Mouse (Mus musculus) frontal cortex, adult 2 months (tissue): ENCODE measurements at regions not wholly inside any gene's neighbourhood (a gene's known extent, or its start where the extent isn't known, plus 50 kb on each side); places are given as distances from the start of the nearest gene placed in this dataset.

Source experiments
- DNase-seq, 2 experiments: peaks; one replicate each; pipeline ENCODE4 v3.0.0; 2022; ENCODE audit warnings: low spot score in 1 of 2; ENCODE audit errors: extremely low spot score in 1 of 2

DNA sequence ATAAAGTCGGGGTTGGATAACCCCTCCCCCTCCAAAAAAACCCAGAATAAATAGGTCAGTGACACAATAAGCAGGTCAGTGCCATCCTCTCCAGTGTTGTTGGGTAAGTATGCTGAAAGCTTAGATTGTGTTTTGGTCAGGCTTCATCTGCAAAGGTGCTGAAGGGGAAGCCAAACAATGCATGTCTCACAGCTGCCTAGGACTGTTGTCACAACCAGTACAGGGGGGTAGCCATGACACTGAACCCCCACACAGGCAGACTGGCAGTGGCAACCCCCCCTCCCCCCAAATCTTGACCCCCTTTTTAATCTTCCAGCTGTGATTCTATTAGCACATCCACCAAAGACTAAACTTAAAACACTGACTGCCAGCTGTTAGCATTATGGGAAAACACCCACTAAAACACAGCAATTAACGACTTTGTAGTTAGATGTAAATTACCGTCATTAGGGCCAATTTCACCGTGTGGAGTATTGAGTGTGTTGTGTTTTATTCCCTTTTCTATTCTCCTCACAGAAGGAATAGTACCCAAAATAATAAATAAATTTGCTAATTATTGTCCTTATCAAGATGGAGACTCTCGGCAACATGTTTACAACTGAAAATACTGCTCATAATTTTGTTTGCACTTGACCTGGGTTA is 105.5 kb upstream of the Ufm1 start:
- DNase-seq: no peak

DNA sequence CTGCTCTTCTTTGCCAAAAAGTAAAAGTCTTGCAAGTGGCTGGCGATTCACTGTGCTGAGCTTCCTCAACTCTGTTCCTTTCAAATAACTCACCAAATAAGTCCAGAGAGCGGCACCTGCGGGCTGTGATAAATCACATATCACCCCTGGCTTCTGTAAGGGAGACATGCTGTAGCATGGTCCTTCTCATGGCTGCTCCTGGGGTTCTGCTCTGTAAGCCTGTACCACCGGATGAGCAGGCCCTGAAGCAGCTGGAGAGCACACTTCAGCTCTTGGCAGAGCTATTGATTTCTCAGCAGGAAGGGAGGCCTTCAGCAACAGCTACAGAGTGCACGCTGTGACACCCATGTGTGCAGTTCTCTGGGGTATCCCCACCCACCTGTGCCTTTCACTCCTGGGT is 101.5 kb upstream of the Ufm1 start:
- DNase-seq: no peak

DNA sequence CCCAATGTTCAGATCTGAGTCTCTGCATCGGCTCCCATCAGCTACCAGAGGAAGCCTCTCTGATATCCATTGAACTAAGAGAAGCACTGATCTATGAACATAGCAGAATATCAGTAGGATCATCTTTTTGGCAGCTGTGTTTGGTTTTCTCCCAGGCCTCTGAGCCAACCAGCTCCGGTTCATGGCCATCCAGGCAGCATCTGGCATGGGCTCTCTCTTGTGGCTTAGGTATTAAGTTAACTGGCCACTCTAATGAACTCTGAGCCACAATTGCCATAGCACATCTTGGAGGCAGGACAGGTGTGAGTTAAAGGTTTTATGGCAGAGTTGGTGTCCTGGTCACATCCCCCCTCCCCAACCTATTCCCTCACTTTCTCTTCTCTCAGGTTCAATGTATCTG is 90.2 kb upstream of the Ufm1 start:
- DNase-seq: no peak

DNA sequence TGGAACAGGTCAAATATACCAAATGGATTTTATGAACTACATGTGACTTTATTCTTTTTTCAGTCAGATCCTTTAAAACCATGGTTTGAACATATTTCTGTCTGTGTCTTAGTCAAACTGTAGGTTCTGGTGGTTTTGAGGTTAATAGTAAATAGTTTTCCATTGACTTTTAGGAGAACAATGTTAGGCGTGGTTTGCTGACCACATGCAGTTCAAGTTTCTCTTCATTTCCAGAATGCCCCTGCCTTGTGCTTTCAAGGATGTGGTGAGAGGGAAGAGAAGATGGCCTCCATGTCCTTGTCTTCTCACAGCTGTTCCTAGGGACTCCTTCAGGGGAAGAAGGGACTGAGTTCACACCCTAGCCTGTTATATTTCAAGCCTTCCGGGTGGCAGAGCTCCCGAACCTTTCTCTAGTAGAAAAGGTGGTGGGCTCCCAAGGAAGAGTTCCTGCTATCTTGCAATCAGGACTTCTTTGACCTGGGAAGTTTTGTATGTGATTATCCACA is 76.1 kb upstream of the Ufm1 start:
- no peak for DNase-seq

DNA sequence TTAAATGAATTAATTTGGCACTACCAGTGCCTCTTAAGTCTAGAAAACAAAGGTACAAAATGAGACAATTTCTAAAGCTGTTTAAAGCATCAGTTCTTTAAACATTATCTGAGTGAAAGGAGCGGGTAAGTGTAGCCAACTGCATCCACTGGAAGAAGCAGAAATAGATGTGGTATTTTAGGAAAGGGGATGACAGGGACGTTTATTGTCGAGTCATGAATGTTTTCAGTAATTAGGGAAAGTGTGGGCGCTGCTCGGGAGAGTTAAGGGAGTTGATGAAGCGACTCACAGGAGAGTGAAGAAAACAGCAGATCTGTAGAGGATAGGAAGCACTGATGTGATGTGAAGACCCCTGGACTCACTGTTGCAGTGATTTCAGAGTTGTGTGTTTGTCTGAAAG is 68.1 kb upstream of the Ufm1 start:
- peak; percentile 5 to 45 for DNase-seq

DNA sequence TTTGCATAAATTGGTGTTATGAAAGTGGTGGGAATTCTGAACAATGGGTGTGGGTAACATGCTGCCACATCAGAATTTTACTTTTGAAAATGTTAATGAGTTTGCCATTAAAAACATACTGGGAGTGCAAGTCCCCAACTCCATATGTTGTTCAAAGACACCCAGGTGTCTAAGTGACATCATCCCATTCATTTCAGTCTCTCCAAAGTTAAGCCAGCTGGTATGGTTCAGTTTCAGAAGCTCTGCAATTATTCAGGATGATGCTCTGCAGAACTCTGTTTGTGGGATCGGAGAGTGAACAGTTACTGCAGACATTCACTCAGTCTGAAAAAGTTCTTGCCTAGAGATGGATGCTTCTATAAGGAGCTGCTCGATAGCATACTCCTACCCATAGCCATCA is 56.3 kb upstream of the Ufm1 start:
- no peak for DNase-seq

DNA sequence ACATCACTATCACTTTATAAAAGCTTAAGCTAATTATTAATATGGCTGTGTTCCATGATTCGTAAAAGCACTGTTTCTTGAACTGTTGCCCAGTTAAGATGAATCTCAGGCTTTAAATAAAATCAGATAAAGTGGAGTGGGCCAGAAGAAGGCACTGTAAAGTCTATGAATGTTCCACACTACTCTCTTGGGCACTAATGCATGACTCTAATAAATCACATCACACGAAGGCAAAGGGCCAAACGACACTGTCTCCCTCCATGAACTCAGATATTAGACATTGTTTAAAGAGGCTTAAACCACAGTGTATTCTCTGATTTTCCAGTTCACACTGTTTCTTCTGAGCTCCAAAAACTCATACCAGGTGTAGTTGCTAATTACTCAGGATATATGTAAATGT is 55.9 kb upstream of the Ufm1 start:
- DNase-seq: no peak

DNA sequence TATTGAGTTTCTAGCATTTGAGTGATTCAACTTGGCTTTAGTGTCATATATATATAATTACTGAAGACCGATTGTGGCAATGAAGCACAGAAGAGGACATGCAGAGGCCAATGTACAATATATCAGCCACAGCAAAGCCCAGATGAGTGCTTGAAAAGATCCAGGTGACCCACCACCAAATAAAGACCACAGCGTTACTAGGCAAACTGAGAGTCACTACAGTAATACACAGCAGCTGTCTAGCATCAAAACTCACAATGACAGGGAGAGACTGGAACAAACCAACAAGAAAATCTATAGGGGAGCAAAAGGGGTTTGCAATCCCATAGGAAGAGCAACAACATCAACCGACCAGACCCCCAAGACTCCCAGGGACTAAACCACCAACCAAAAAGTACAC is 54.3 kb upstream of the Ufm1 start:
- DNase-seq: no peak

DNA sequence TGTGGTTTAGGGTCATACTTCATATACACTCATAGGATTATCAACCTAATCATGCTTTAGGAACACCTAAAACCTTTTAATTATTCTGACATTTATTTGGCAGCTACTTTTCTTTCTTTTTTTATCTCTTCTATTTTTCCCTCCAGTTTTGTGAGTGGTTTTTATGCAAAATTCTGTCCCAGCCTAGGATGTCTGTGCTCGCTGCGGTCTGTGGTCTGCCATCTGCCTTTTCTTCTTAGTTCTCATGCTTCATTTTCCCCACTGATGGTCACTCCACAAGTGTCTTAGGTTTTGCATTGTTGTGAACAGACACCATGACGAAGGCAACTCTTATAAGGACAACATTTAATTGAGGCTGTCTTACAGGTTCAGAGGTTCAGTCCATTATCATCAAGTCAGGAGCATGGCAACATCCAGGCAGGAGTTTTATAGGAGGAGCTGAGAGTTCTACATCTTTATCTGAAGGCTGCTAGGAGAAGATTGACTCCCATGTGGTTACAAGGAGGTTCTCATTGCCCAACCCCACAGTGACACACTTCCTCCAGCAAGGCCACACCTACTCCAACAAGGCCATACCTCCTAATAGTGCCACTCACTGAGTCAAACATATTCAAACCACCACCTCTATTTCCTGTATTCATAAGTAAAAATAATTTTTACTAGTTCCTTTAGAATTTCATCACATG is 50.5 kb upstream of the Ufm1 start:
- DNase-seq: no peak
